Mouse (Mus musculus) midbrain, embryonic 16.5 days (tissue): Measurements from ENCODE around the gene Gnptab. TPM values are rescaled to one million over a fixed set of nuclear protein-coding genes. Genes with fewer than 3 reads are reported as not detected.

Experiments used
- ATAC-seq: fragments of 200-750 bp; cut with Nextera tagmentation; 2 replicates; pipeline ENCODE4 v1.8.0; 2017; ENCODE audit warnings: moderate TSS enrichment
- H3K27ac ChIP-seq: fragments of 300-500 bp; sonication (generic); 2 replicates; pipeline ENCODE4 v1.5.1; 2014; ENCODE audit warnings: mild to moderate bottlenecking, low read length, mixed read lengths
- H3K27me3 ChIP-seq: fragments of 300-500 bp; sonication (generic); 2 replicates; pipeline ENCODE4 v1.6.1; 2014; ENCODE audit warnings: low read depth, low read length, mixed read lengths; ENCODE audit not compliant: control insufficient read depth, insufficient read depth
- H3K36me3 ChIP-seq: fragments of 300-500 bp; sonication (generic); 2 replicates; pipeline ENCODE4 v1.6.1; 2014; ENCODE audit warnings: mild to moderate bottlenecking, low read length, moderate library complexity, mixed read lengths; ENCODE audit not compliant: control insufficient read depth, insufficient read depth
- H3K4me1 ChIP-seq: fragments of 300-500 bp; sonication (generic); 2 replicates; pipeline ENCODE4 v1.6.1; 2014; ENCODE audit warnings: mild to moderate bottlenecking, low read length, mixed read lengths; ENCODE audit not compliant: control insufficient read depth, insufficient read depth
- H3K4me2 ChIP-seq: fragments of 300-500 bp; sonication (generic); 2 replicates; pipeline ENCODE4 v1.6.1; 2014; ENCODE audit warnings: mild to moderate bottlenecking, low read length, mixed read lengths
- H3K4me3 ChIP-seq: fragments of 300-500 bp; sonication (generic); 2 replicates; pipeline ENCODE4 v1.5.1; 2014; ENCODE audit warnings: low read depth, mild to moderate bottlenecking, low read length, moderate library complexity, mixed read lengths
- H3K9ac ChIP-seq: fragments of 300-500 bp; sonication (generic); 2 replicates; pipeline ENCODE4 v1.6.1; 2014; ENCODE audit warnings: low read depth, low read length, mixed read lengths
- H3K9me3 ChIP-seq: fragments of 300-500 bp; sonication (generic); replicated peaks from 2 replicates; pipeline ENCODE4 v1.6.1; 2014; ENCODE audit warnings: mild to moderate bottlenecking, low read length, mixed read lengths; ENCODE audit not compliant: control insufficient read depth, poor library complexity, severe bottlenecking
- WGBS: fragments of 180-500 bp; shearing (Covaris S2); extraction: QIAGEN DNeasy Blood & Tissue Kit; methylation state at CpG from one replicate; pipeline ENCODE4 v1.1.7; 2014; 5-methylcytosine and 5-hydroxymethylcytosine counted together
- polyA plus RNA-seq: library from polyadenylated mRNA; unstranded; fragments of >200 nt; fragmentation: Nextera tagmentation; extraction: Ambion mirVana; gene quantifications from 2 replicates; pipeline ENCODE4 v1.2.1, GENCODE M21; 2015

Gene Gnptab
- 23.2 and 25.9 TPM in 2 replicates for polyA plus RNA-seq

DNA sequence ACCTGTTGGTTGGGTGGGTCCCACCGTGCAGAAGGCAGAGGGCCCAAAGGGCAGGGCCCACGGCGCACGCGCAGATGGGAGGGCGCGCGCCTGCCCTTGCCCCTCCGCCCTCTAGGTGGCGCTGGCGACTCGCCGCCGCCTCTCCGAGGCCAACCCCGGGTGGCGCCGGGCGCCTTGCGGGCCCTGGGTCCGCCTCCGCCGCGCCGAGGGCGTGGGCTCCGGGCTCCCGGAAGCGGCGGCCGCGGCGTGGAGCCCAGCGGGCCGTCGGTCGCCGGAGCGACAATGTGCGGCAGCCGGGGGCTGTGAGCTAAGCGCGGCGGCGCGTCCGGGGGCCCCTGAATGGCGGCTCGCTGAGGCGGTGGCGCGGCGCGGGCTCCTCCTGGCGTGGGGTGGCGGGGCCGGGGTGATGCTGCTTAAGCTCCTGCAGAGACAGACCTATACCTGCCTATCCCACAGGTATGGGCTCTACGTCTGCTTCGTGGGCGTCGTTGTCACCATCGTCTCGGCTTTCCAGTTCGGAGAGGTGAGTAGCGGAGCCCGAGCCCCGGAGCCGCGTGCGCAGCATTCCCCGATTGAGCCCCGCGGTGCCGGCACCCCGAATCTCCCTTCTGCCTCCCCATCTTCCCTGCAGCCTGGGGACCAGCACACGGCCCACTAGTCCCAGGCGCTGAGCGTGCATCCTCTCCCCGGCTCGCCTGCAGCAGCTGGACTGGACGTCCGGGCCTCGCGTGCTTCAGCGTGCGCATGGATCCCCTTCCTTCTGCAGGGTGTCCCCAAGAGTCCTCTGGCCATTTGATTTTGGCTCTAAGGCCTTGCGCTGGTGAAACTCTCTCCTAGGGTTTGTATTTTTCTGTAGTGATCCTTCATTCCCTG lies at the start of gene Gnptab, which contains the start of gene Dram1:
TSS of gene Gnptab (plus strand) at position 120 of the 873 bp plus-strand sequence.
TSS of gene Dram1 (minus strand) at position 68 of the 873 bp plus-strand sequence.
- peak within 1 kb of the TSS; percentile 81 for H3K27ac ChIP-seq
- no peaks in the 10 kb centered on the region for H3K36me3 ChIP-seq
- H3K9ac ChIP-seq, result peak within 1 kb of the TSS; percentile 92
- ATAC-seq, result peak; percentile 89
- peaks cover 23% of the 10 kb centered on the region for H3K4me1 ChIP-seq
- H3K27me3 ChIP-seq, result no peaks in the 10 kb centered on the region
- WGBS, result 0% methylated on average over 43 of the region's 87 CpGs
- no peaks in the 10 kb centered on the region for H3K9me3 ChIP-seq
- peak within 1 kb of the TSS; percentile 89 for H3K4me3 ChIP-seq
- H3K4me2 ChIP-seq, result peak within 1 kb of the TSS; percentile 93

- peak; percentile 33; the same call in 1 of the 2 replicates for ATAC-seq
- no peak overlapping the region for H3K4me3 ChIP-seq
- H3K4me1 ChIP-seq, result peaks cover 3% of the 10 kb centered on the region; the same call in 1 of the 2 replicates
- H3K4me2 ChIP-seq, result no peak overlapping the region
- no peaks in the 10 kb centered on the region for H3K27me3 ChIP-seq
- H3K27ac ChIP-seq, result no peak overlapping the region
- no peak overlapping the region for H3K9ac ChIP-seq
- 23% methylated on average over 5 of the region's 5 CpGs for WGBS
- no peaks in the 10 kb centered on the region for H3K36me3 ChIP-seq
- H3K9me3 ChIP-seq, result no peaks in the 10 kb centered on the region
These were observed 48.2 kb upstream of the Gnptab start for GRCm38 (mm10) chr10:88330695-88331094.

DNA sequence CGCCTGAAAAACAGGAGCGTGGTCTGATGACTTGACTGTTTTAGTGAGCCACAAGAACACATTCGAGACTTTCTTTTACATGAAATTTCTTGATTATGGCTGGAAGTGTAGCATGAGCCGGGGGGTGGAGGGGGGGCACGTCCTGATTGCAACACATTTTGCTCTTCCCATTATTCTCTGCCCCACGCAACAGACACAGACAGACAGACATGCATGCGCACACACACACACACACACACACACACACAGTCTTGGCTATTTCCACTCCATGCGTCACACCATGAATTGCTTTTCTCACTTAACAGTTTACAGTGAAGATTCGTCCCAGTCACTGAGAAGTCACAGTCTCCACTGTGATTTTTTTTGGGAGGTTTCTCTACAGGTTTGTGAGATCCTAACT lies 38.3 kb upstream of the Gnptab start:
- Histone ChIP-seq H3K9ac (no peak overlapping the region), H3K4me2 (no peak overlapping the region), H3K27me3 (no peaks in the 10 kb centered on the region), H3K9me3 (no peaks in the 10 kb centered on the region), H3K4me1 (no peaks in the 10 kb centered on the region), H3K27ac (no peak overlapping the region), H3K36me3 (no peaks in the 10 kb centered on the region), H3K4me3 (no peak overlapping the region)
- WGBS, result 91% methylated on average over 9 of the region's 9 CpGs
- ATAC-seq, result no peak

DNA sequence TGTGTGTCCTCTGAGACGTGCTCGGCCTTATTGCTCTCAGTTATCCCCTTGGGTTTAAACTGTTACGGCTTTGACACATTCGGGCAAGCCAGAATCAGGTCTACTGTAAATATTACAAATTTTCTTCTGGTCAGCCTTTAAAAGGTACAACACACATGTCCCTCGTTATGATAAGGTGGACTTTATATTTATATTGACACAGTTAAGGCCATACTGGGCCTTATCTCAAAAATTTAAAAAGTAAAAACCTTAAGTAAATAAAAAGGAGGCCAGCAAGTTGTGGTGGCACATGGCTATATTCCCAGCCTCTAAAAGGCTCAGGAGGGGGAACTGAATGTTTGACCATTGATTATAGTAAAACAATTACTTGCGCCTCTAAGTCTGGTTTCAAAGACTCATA lies 37.6 kb upstream of the Gnptab start:
- no peak overlapping the region for H3K4me3 ChIP-seq
- no peaks in the 10 kb centered on the region for H3K27me3 ChIP-seq
- no peak overlapping the region for H3K4me2 ChIP-seq
- H3K4me1 ChIP-seq, result no peaks in the 10 kb centered on the region
- no peaks in the 10 kb centered on the region for H3K36me3 ChIP-seq
- ATAC-seq, result no peak
- H3K9me3 ChIP-seq, result no peaks in the 10 kb centered on the region
- H3K9ac ChIP-seq, result no peak overlapping the region
- no peak overlapping the region for H3K27ac ChIP-seq
- 92% methylated on average over 6 of the region's 6 CpGs for WGBS

- ATAC-seq, result no peak
- Histone ChIP-seq H3K4me2 (no peak overlapping the region), H3K36me3 (no peaks in the 10 kb centered on the region), H3K4me3 (no peak overlapping the region), H3K27ac (no peak overlapping the region), H3K9ac (no peak overlapping the region), H3K4me1 (no peaks in the 10 kb centered on the region), H3K9me3 (no peaks in the 10 kb centered on the region), H3K27me3 (no peaks in the 10 kb centered on the region)
- WGBS, result 48% methylated on average over 11 of the region's 11 CpGs
These were observed 33.0 kb upstream of the Gnptab start for GRCm38 (mm10) chr10:88345899-88346401.

DNA sequence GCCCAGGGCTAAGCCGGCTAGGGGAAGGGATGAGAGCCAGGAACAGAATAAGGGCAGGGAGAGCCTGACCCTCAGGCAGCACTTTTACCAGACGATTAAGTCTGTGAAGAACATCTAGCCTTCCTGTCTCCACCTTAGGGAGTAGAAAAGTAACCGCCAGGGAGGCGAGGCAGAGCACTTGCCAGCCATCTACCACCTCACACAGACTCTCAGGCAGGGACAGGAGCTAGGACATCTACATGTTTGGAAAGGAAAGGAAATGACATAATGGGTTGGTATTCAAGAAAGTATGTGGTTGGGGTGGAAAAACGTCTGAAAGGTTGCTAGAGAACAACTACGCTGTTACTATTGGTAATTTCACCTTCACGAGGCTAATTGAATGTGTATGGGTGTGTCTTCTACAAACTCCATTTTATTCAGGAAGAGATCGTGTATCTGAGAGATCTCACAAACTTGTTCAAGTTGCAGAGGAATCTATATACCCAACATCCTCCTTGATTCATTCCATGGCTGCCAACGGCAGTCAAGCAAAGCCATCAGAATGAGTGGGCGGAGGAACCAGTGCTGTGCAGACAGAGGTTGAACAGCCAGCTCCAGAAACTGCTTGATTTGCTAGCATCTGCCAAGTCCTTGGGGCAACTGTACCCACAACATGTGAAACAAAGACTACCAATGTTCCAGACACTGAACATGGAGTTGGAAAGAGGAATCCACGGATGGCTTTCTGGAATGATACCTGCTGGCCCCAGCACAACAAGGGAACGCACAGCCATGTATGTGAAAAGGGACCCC lies 32.3 kb upstream of the Gnptab start:
- no peaks in the 10 kb centered on the region for H3K27me3 ChIP-seq
- WGBS, result 79% methylated on average over 12 of the region's 12 CpGs
- H3K27ac ChIP-seq, result no peak overlapping the region
- no peak overlapping the region for H3K4me2 ChIP-seq
- no peak for ATAC-seq
- no peak overlapping the region for H3K4me3 ChIP-seq
- H3K9ac ChIP-seq, result no peak overlapping the region
- no peaks in the 10 kb centered on the region for H3K9me3 ChIP-seq
- H3K4me1 ChIP-seq, result no peaks in the 10 kb centered on the region
- no peaks in the 10 kb centered on the region for H3K36me3 ChIP-seq

GRCm38 (mm10) chr10:88349800-88350199 lies 29.1 kb upstream of the Gnptab start:
- no peaks in the 10 kb centered on the region for H3K9me3 ChIP-seq
- ATAC-seq, result no peak
- H3K9ac ChIP-seq, result no peak overlapping the region
- H3K4me1 ChIP-seq, result no peaks in the 10 kb centered on the region
- H3K4me2 ChIP-seq, result no peak overlapping the region
- 3% methylated on average over 8 of the region's 8 CpGs for WGBS
- no peaks in the 10 kb centered on the region for H3K27me3 ChIP-seq
- H3K36me3 ChIP-seq, result no peaks in the 10 kb centered on the region
- H3K27ac ChIP-seq, result no peak overlapping the region
- no peak overlapping the region for H3K4me3 ChIP-seq

DNA sequence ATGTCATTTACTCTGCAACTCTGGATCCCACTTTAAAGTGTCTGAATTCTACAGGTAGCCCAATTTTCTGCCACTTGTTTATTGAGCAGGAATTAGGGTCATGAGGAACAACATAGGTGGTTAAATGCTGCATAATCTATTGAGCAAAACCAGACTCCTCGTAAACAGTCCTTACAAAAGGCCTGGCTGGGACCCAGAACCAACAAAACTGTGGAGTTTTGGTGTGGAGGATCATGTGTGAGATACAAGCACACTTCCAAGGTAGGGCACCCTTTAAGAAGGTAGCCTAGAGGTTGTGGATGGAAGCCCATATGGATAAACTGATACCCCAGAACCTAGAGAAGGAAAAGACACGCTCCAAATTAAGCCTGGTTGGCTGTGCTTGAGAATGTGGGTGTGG lies 28.2 kb upstream of the Gnptab start:
- no peak overlapping the region for H3K4me2 ChIP-seq
- 47% methylated on average over 2 of the region's 2 CpGs for WGBS
- ATAC-seq, result no peak
- H3K9ac ChIP-seq, result no peak overlapping the region
- H3K9me3 ChIP-seq, result no peaks in the 10 kb centered on the region
- H3K4me3 ChIP-seq, result no peak overlapping the region
- no peaks in the 10 kb centered on the region for H3K4me1 ChIP-seq
- no peak overlapping the region for H3K27ac ChIP-seq
- no peaks in the 10 kb centered on the region for H3K36me3 ChIP-seq
- H3K27me3 ChIP-seq, result no peaks in the 10 kb centered on the region
